Mouse (Mus musculus) heart, embryonic 11.5 days (tissue): ENCODE results near the gene Prcc. TPM values are rescaled to one million over a fixed set of nuclear protein-coding genes. Genes with fewer than 3 reads are reported as not detected.

Experiments
- polyA plus RNA-seq: library from polyadenylated mRNA; unstranded; fragments of >200 nt; fragmentation: Nextera tagmentation; extraction: Ambion mirVana; gene quantifications from 2 replicates; pipeline ENCODE4 v1.2.1, GENCODE M21; 2014

Gene Prcc
- polyA plus RNA-seq, 1 experiment from 2014 or later, result 14.5 TPM

Other genes starting within 250 kb of the Prcc start
- 0.43 and 0.66 TPM in 2 replicates for gene Lrrc71, start 137.0 kb downstream of the Prcc start, polyA plus RNA-seq
- 0.30 and 0.51 TPM in 2 replicates for gene Ntrk1, start 90.4 kb downstream of the Prcc start, polyA plus RNA-seq
- 0.03 and 0.23 TPM in 2 replicates for gene Insrr, start 88.7 kb downstream of the Prcc start, polyA plus RNA-seq
- gene Pear1, start 61.3 kb downstream of the Prcc start, polyA plus RNA-seq, result 12.1 and 13.5 TPM in 2 replicates
- gene Sh2d2a, start 38.9 kb downstream of the Prcc start, polyA plus RNA-seq, result 0.17 TPM in 1 of 2 replicates, not detected in the other
- gene Hdgf, start 20.7 kb upstream of the Prcc start, polyA plus RNA-seq, result 172 and 179 TPM in 2 replicates
- gene Mrpl24, start 33.9 kb upstream of the Prcc start, polyA plus RNA-seq, result 67.3 and 68.2 TPM in 2 replicates
- 25.0 and 30.2 TPM in 2 replicates for gene Isg20l2, start 44.7 kb upstream of the Prcc start, polyA plus RNA-seq
- gene Rrnad1, start 45.1 kb upstream of the Prcc start, polyA plus RNA-seq, result 14.3 and 14.9 TPM in 2 replicates
- gene Crabp2, start 63.1 kb upstream of the Prcc start, polyA plus RNA-seq, result 24.1 and 25.1 TPM in 2 replicates
- 11.1 and 15.1 TPM in 2 replicates for gene Nes, start 85.5 kb upstream of the Prcc start, polyA plus RNA-seq
- gene Bcan, start 114.6 kb upstream of the Prcc start, polyA plus RNA-seq, result not detected in 2 replicates
- gene Hapln2, start 142.0 kb upstream of the Prcc start, polyA plus RNA-seq, result not detected in 2 replicates
- gene Gpatch4, start 157.5 kb upstream of the Prcc start, polyA plus RNA-seq, result 22.1 and 23.9 TPM in 2 replicates
- gene Naxe, start 172.9 kb upstream of the Prcc start, polyA plus RNA-seq, result 136 and 149 TPM in 2 replicates
- gene Ttc24, start 192.7 kb upstream of the Prcc start, polyA plus RNA-seq, result not detected in 2 replicates
- 18.5 and 21.9 TPM in 2 replicates for gene Iqgap3, start 196.4 kb upstream of the Prcc start, polyA plus RNA-seq